In genomic region chr5:28873600-28874265, GRCm38 (mm10) we compare ENCODE assay signal across 16 mouse cellular contexts.
"Had no signal": no experiment of that assay in that cellular context is flagged by ENCODE, and none has a peak within 500 bp of the region (broad histone marks: within the 10 kb centered on the region; RNA-seq: fewer than 3 reads in every experiment).

No protein-coding gene starts in this region.

- ATAC-seq: hindbrain, postnatal 0 days; intestine, embryonic 16.5 days had no signal

- DNase-seq: gastrocnemius, postnatal 14 days; gastrocnemius, postnatal 36 days; heart, adult 18-20 months; heart, postnatal 14 days; heart, postnatal 36 days; kidney, adult 11 months; kidney, adult 2 months; kidney, adult 9 months; kidney, postnatal 14 days; kidney, postnatal 36 days; layer of hippocampus, adult 9-11 months; layer of hippocampus, postnatal 36 days; left cerebral cortex, postnatal 4 days; liver, embryonic 13.5 days had no signal
